Mouse (Mus musculus) heart, postnatal 36 days (tissue): Measurements from ENCODE around the gene Trat1. TPM values are rescaled to one million over a fixed set of nuclear protein-coding genes. Genes with fewer than 3 reads are reported as not detected.

Source experiments
- DNase-seq, 2 experiments: peaks; one replicate each; pipeline ENCODE4 v3.0.0; 2021 to 2022
- intact Hi-C: fragments of 180-260 bp; cut with DNase I; formaldehyde crosslinking; loops from one replicate; pipeline ENCODE4 v1.15.1; 2025
- total RNA-seq, 2 experiments: library from RNA; stranded (reverse); gene quantifications; 2 replicates each; pipeline ENCODE4 v1.2.3; 2021

Gene Trat1
- total RNA-seq = not detected

- intact Hi-C loops = no loop called here
- DNase-seq = no peak
These were observed at the start of gene Trat1 for GRCm38 (mm10) chr16:48771971-48772445. Gene Trat1, minus strand, starts transcription at chr16:48772021.

GRCm38 (mm10) chr16:48818524-48818923, 46.7 kb upstream of the Trat1 start:
- intact Hi-C loops = no loop called here
- DNase-seq = no peak

GRCm38 (mm10) chr16:48816695-48817094, 44.9 kb upstream of the Trat1 start, which contains the start of gene Retnlb:
Gene Retnlb, plus strand, starts transcription at chr16:48816856.
- intact Hi-C loops = no loop called here
- DNase-seq = no peak

- DNase-seq = no peak
- intact Hi-C loops = no loop called here
These were observed 40.1 kb upstream of the Trat1 start for GRCm38 (mm10) chr16:48811881-48812436.

- DNase-seq = no peak
- intact Hi-C loops = no loop called here
These were observed 37.6 kb upstream of the Trat1 start for GRCm38 (mm10) chr16:48809374-48809773.

- DNase-seq = no peak
- intact Hi-C loops = no loop called here
These were observed 34.7 kb upstream of the Trat1 start for GRCm38 (mm10) chr16:48806521-48806920.

GRCm38 (mm10) chr16:48805412-48805811, 33.6 kb upstream of the Trat1 start:
- intact Hi-C loops = no loop called here
- no peak for DNase-seq

GRCm38 (mm10) chr16:48800906-48801305, 29.1 kb upstream of the Trat1 start:
- intact Hi-C loops = no loop called here
- no peak for DNase-seq

GRCm38 (mm10) chr16:48799470-48799869, 27.6 kb upstream of the Trat1 start:
- intact Hi-C loops = no loop called here
- no peak for DNase-seq

GRCm38 (mm10) chr16:48798285-48798684, 26.5 kb upstream of the Trat1 start:
- no peak for DNase-seq
- intact Hi-C loops = no loop called here

- intact Hi-C loops = no loop called here
- no peak for DNase-seq
These were observed 16.9 kb upstream of the Trat1 start for GRCm38 (mm10) chr16:48788704-48789185.

GRCm38 (mm10) chr16:48786258-48786657, 14.4 kb upstream of the Trat1 start:
- no peak for DNase-seq
- intact Hi-C loops = no loop called here

- intact Hi-C loops = no loop called here
- no peak for DNase-seq
These were observed 5.4 kb upstream of the Trat1 start for GRCm38 (mm10) chr16:48777254-48777653.

GRCm38 (mm10) chr16:48769183-48769582, 2.6 kb downstream of the Trat1 start:
- DNase-seq = no peak
- intact Hi-C loops = no loop called here

GRCm38 (mm10) chr16:48760643-48761481, 11.0 kb downstream of the Trat1 start:
- intact Hi-C loops = no loop called here
- no peak for DNase-seq

GRCm38 (mm10) chr16:48750145-48750827, 21.5 kb downstream of the Trat1 start:
- intact Hi-C loops = no loop called here
- no peak for DNase-seq

- no peak for DNase-seq
- intact Hi-C loops = no loop called here
These were observed 26.4 kb downstream of the Trat1 start for GRCm38 (mm10) chr16:48745418-48745817.

- intact Hi-C loops = no loop called here
- no peak for DNase-seq
These were observed 26.8 kb downstream of the Trat1 start for GRCm38 (mm10) chr16:48745011-48745410.

GRCm38 (mm10) chr16:48741549-48741948, 30.3 kb downstream of the Trat1 start:
- no peak for DNase-seq
- intact Hi-C loops = no loop called here

GRCm38 (mm10) chr16:48739974-48740373, 31.8 kb downstream of the Trat1 start:
- intact Hi-C loops = no loop called here
- DNase-seq = no peak

GRCm38 (mm10) chr16:48738429-48738828, 33.4 kb downstream of the Trat1 start:
- intact Hi-C loops = no loop called here
- DNase-seq = no peak
